Mouse (Mus musculus) left cerebral cortex, adult 2 months (tissue): Measurements from ENCODE around the gene Tcf3. TPM values are rescaled to one million over a fixed set of nuclear protein-coding genes. Genes with fewer than 3 reads are reported as not detected.
A peak's percentile ranks its signal among the peaks of the same experiment; 100 is the strongest.

Experiments used
- DNase-seq, 2 experiments: peaks; one replicate each; pipeline ENCODE4 v3.0.0; 2021 to 2022; ENCODE audit warnings: low spot score in 2 of 2, mixed read lengths in 1 of 2; ENCODE audit errors: extremely low spot score in 1 of 2
- H3K27ac ChIP-seq: fragments of 200-600 bp; 2 replicates; pipeline ENCODE4 v1.8.1; 2022
- H3K4me3 ChIP-seq: fragments of 200-600 bp; 2 replicates; pipeline ENCODE4 v1.8.1; 2022
- CTCF ChIP-seq: fragments of 200-600 bp; IDR thresholded peaks from 2 replicates; pipeline ENCODE4 v1.8.1; 2022; ENCODE audit warnings: antibody characterized with exemption, mild to moderate bottlenecking, moderate library complexity
- intact Hi-C: fragments of 180-260 bp; cut with DNase I; formaldehyde crosslinking; loops from one replicate; pipeline ENCODE4 v1.15.1; 2025
- total RNA-seq, 2 experiments: library from RNA; stranded (reverse); gene quantifications; 2 replicates each; pipeline ENCODE4 v1.2.3; 2021

Gene Tcf3
- total RNA-seq, 2 experiments from 2014 or later, result 28.9 to 30.1 TPM

- Histone ChIP-seq H3K4me3 (no peak overlapping the region), H3K27ac (no peak overlapping the region)
- no peak for TF ChIP-seq CTCF
- no peak for DNase-seq
- intact Hi-C loops, result no loop called here
These were observed 12.7 kb downstream of the Tcf3 start for GRCm38 (mm10) chr10:80420729-80421128.

GRCm38 (mm10) chr10:80419419-80419818, 14.0 kb downstream of the Tcf3 start:
- Histone ChIP-seq H3K4me3 (no peak overlapping the region), H3K27ac (no peak overlapping the region)
- no peak for DNase-seq
- TF ChIP-seq CTCF, result no peak
- intact Hi-C loops, result no loop called here

- TF ChIP-seq CTCF, result no peak
- intact Hi-C loops, result no loop called here
- no peak for DNase-seq
- H3K4me3 ChIP-seq, result no peak overlapping the region
- no peak overlapping the region for H3K27ac ChIP-seq
These were observed 15.1 kb downstream of the Tcf3 start for GRCm38 (mm10) chr10:80418311-80418710.

GRCm38 (mm10) chr10:80417841-80418240, 15.6 kb downstream of the Tcf3 start:
- Histone ChIP-seq H3K27ac (no peak overlapping the region), H3K4me3 (no peak overlapping the region)
- DNase-seq, result no peak
- no peak for TF ChIP-seq CTCF
- intact Hi-C loops, result no loop called here

- Histone ChIP-seq H3K27ac (no peak overlapping the region), H3K4me3 (no peak overlapping the region)
- TF ChIP-seq CTCF, result no peak
- intact Hi-C loops, result no loop called here
- no peak for DNase-seq
These were observed 16.1 kb downstream of the Tcf3 start for GRCm38 (mm10) chr10:80417371-80417770.

- intact Hi-C loops, result no loop called here
- TF ChIP-seq CTCF, result no peak
- DNase-seq, result no peak
- H3K4me3 ChIP-seq, result no peak overlapping the region
- H3K27ac ChIP-seq, result no peak overlapping the region
These were observed 17.9 kb downstream of the Tcf3 start for GRCm38 (mm10) chr10:80415566-80415965.

GRCm38 (mm10) chr10:80412656-80413541, 20.5 kb downstream of the Tcf3 start:
- peak; percentile 55 to 69 for DNase-seq
- Histone ChIP-seq H3K27ac (peak overlapping the region; percentile 40), H3K4me3 (no peak overlapping the region)
- intact Hi-C loops, result no loop called here
- no peak for TF ChIP-seq CTCF

- Histone ChIP-seq H3K4me3 (no peak overlapping the region), H3K27ac (no peak overlapping the region)
- no peak for DNase-seq
- TF ChIP-seq CTCF, result no peak
- intact Hi-C loops, result no loop called here
These were observed 25.5 kb downstream of the Tcf3 start for GRCm38 (mm10) chr10:80407924-80408323.

- no peak for TF ChIP-seq CTCF
- peak within 1 kb of the TSS; percentile 90 for H3K27ac ChIP-seq
- H3K4me3 ChIP-seq, result peak within 1 kb of the TSS; percentile 87
- intact Hi-C loops, result loop anchor here (1.0 kb wide), 1 partner anchor 26 kb away; the partner anchor contains the start of gene Tcf3
- DNase-seq, result peak; percentile 91
These were observed 26.6 kb downstream of the Tcf3 start, which contains the start of gene Uqcr11 for GRCm38 (mm10) chr10:80406684-80407501. Uqcr11 (minus strand) TSS chr10:80406830.

- TF ChIP-seq CTCF, result peak; percentile 5; the same call in 1 of the 2 replicates
- Histone ChIP-seq H3K4me3 (peak overlapping the region; percentile 87), H3K27ac (no peak overlapping the region)
- intact Hi-C loops, result loop anchor here (1.0 kb wide), 1 partner anchor 28 kb away; the partner anchor contains the start of gene Tcf3
- DNase-seq, result no peak
These were observed 27.8 kb downstream of the Tcf3 start for GRCm38 (mm10) chr10:80405481-80406173.

- intact Hi-C loops, result no loop called here
- TF ChIP-seq CTCF, result peak; percentile 66
These were observed 30.3 kb downstream of the Tcf3 start for GRCm38 (mm10) chr10:80403044-80403692.

More at GRCm38 (mm10) chr10:80403044-80403692, 30.3 kb downstream of the Tcf3 start:
- no peak overlapping the region for H3K4me3 ChIP-seq
- DNase-seq, result no peak
- H3K27ac ChIP-seq, result no peak overlapping the region
